Comparison of ENCODE assay signal across 8 mouse cellular contexts in the genomic region with DNA sequence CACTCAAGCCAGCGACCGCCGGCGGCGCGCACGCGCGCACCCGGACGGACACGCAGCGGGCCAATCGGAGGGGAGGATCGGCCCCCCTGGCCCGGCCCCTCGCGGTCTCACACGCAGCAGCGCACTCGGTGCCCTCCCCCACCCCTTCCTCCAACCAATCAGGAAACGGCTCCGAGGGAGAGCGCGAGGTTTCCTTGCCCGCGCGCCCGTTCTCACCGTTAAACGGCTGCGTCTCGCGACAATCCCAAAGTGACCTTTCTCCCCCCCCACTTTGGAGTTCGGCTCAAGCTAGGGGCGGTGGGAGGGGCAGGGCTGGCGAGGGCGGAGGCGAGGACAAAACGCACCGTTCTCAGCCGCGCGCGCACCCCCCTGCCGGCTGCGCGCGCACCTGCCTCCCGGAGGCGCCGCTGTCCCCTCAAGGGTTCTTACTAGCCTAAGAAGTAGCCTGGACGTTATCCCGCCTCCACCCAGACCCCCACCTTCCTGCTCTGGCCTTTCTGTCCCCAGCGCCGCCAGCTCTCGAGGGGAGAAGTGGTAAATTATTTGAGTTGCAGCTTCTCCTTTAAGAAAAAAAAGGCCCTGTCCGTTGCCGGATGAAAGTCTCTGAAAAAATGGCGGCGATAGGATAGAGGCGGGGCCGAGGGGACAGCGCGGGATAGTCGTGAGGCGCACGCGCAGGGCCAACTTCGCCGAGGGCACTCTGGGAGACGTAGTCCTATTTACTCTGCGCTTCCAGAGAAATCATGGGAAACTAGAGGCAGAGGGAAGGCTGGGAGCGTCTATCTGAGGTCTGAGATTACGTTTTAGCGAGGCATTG. TPM values are rescaled to one million over a fixed set of nuclear protein-coding genes. Genes with fewer than 3 reads are reported as not detected.
A peak's percentile ranks its signal among the peaks of the same experiment; 100 is the strongest.
DNase-seq lines count a peak whose midpoint lies in the region; ATAC-seq and TF ChIP-seq lines count a peak whose summit lies in the region.

TSS of gene Zfp91 (minus strand) at position 616 of the 817 bp plus-strand sequence.
TSS of gene Lpxn (plus strand) at position 683 of the 817 bp plus-strand sequence.

- H3ac ChIP-seq in C2C12 (ENCODE audit: control insufficient read depth, insufficient read length, low read depth) (peak within 1 kb of the TSS; percentile 96), myocyte (ENCODE audit: control insufficient read depth, insufficient read length) (peak within 1 kb of the TSS; percentile 84)

- WGBS in heart, embryonic 11.5 days (ENCODE audit: insufficient replicate concordance) = under 1% methylated on average over 64 of the region's 76 CpGs
- WGBS in kidney, embryonic 16.5 days = under 1% methylated on average over 46 of the region's 76 CpGs
- WGBS in liver, adult 2 months = under 1% methylated on average over 58 of the region's 76 CpGs

- H3K9ac ChIP-seq in heart, embryonic 11.5 days (ENCODE audit: low read depth, low read length) = peak within 1 kb of the TSS; percentile 99
- peak within 1 kb of the TSS; percentile 99 for H3K9ac ChIP-seq in kidney, embryonic 16.5 days (replicated peaks; ENCODE audit: low read length)
- peak within 1 kb of the TSS; percentile 99 for H3K9ac ChIP-seq in liver, adult 2 months (ENCODE audit: low read depth, low read length)

- H3K27me3 ChIP-seq in C2C12 (ENCODE audit: control insufficient read depth, insufficient read depth, insufficient read length) (no peaks in the 10 kb centered on the region), myocyte (ENCODE audit: control insufficient read depth, insufficient read depth, insufficient read length) (no peaks in the 10 kb centered on the region)
- H3K27me3 ChIP-seq in erythroblast, embryonic 14.5 days (ENCODE audit: control insufficient read depth) = no peaks in the 10 kb centered on the region
- H3K27me3 ChIP-seq in heart, embryonic 11.5 days (ENCODE audit: control insufficient read depth, insufficient read depth, low read length) = no peaks in the 10 kb centered on the region
- no peaks in the 10 kb centered on the region for H3K27me3 ChIP-seq in kidney, embryonic 16.5 days (ENCODE audit: insufficient read depth, low read length)
- H3K27me3 ChIP-seq in liver, adult 2 months (ENCODE audit: control insufficient read depth, insufficient read depth, low read length) = no peaks in the 10 kb centered on the region
- H3K27me3 ChIP-seq in splenic B cell, adult 2 months (ENCODE audit: control insufficient read depth, insufficient read depth, low read length, poor library complexity, severe bottlenecking) = no peaks in the 10 kb centered on the region

- peak within 1 kb of the TSS; percentile 100 for H3K27ac ChIP-seq in heart, embryonic 11.5 days (ENCODE audit: low read depth, low read length)
- peak within 1 kb of the TSS; percentile 99 for H3K27ac ChIP-seq in kidney, embryonic 16.5 days (ENCODE audit: low read length)
- H3K27ac ChIP-seq in liver, adult 2 months (replicated peaks; ENCODE audit: insufficient read depth, low read depth, low read length) = peak within 1 kb of the TSS; percentile 100

- ATAC-seq in heart, embryonic 11.5 days (replicated peaks; ENCODE audit: insufficient number of reproducible peaks, low FRiP score, low TSS enrichment) = peak; percentile 94
- peak; percentile 98 for ATAC-seq in kidney, embryonic 16.5 days (ENCODE audit: low FRiP score, low TSS enrichment)

- H3K79me2 ChIP-seq in C2C12 (ENCODE audit: control insufficient read depth, insufficient read depth) (peaks cover 44% of the 10 kb centered on the region), myocyte (ENCODE audit: control insufficient read depth, insufficient read depth) (peaks cover 38% of the 10 kb centered on the region)
- no peaks in the 10 kb centered on the region; the same call in 1 of the 2 replicates for H3K79me2 ChIP-seq in liver, adult 2 months (ENCODE audit: control insufficient read depth, insufficient read depth, low read length)

- peak; percentile 51 for TF ChIP-seq POLR2A in brain, embryonic 14.5 days (IDR thresholded peaks at IDR 0.05; ENCODE audit: borderline replicate concordance, extremely low read depth, insufficient read depth, insufficient read length, poor library complexity, severe bottlenecking)
- TF ChIP-seq POLR2A in liver, adult 2 months (IDR thresholded peaks at IDR 0.05; ENCODE audit: extremely low read depth, insufficient read depth, low read length) = no peak
- no peak for TF ChIP-seq POLR2A in myocyte (IDR thresholded peaks at IDR 0.05; ENCODE audit: insufficient read length, low read depth)

- H3K36me3 ChIP-seq in C2C12 (ENCODE audit: control insufficient read depth, insufficient read depth) = peaks cover 28% of the 10 kb centered on the region
- H3K36me3 ChIP-seq in erythroblast, embryonic 14.5 days (ENCODE audit: control insufficient read depth) = peaks cover 18% of the 10 kb centered on the region
- H3K36me3 ChIP-seq in heart, embryonic 11.5 days (ENCODE audit: control insufficient read depth, insufficient read depth, low read length) = no peaks in the 10 kb centered on the region
- H3K36me3 ChIP-seq in kidney, embryonic 16.5 days (ENCODE audit: insufficient read depth, low read length) = no peaks in the 10 kb centered on the region
- no peaks in the 10 kb centered on the region for H3K36me3 ChIP-seq in liver, adult 2 months (ENCODE audit: control insufficient read depth, insufficient read depth, low read length)
- no peaks in the 10 kb centered on the region for H3K36me3 ChIP-seq in myocyte (ENCODE audit: control insufficient read depth, insufficient read depth)
- H3K36me3 ChIP-seq in splenic B cell, adult 2 months (ENCODE audit: control insufficient read depth, insufficient read depth, low read length, poor library complexity, severe bottlenecking) = no peaks in the 10 kb centered on the region

- DNase-seq in brain, embryonic 14.5 days (ENCODE audit: low read depth) = peak; percentile 100
- peak; percentile 98 for DNase-seq in liver, adult 2 months (ENCODE audit: extremely low read depth, low read depth, low spot score)
- peak; percentile 98 for DNase-seq in splenic B cell, adult 2 months (ENCODE audit: low read depth, low spot score)

- H3K4me3 ChIP-seq in C2C12 (ENCODE audit: insufficient read depth, poor library complexity, severe bottlenecking) (peak within 1 kb of the TSS; percentile 89), myocyte (peak within 1 kb of the TSS; percentile 63)
- H3K4me3 ChIP-seq in erythroblast, embryonic 14.5 days (replicated peaks) = peak within 1 kb of the TSS; percentile 96
- peak within 1 kb of the TSS; percentile 94 for H3K4me3 ChIP-seq in heart, embryonic 11.5 days (ENCODE audit: low read depth, low read length)
- peak within 1 kb of the TSS; percentile 96 for H3K4me3 ChIP-seq in kidney, embryonic 16.5 days (ENCODE audit: low read length)
- peak within 1 kb of the TSS; percentile 100 for H3K4me3 ChIP-seq in liver, adult 2 months (ENCODE audit: insufficient read depth, low read depth, low read length)

- peak within 1 kb of the TSS; percentile 85 for H3K4me2 ChIP-seq in heart, embryonic 11.5 days
- peak within 1 kb of the TSS; percentile 85 for H3K4me2 ChIP-seq in kidney, embryonic 16.5 days (replicated peaks; ENCODE audit: low read depth, low read length)
- H3K4me2 ChIP-seq in myocyte (ENCODE audit: low read depth) = peak within 1 kb of the TSS; percentile 98

- no peak for TF ChIP-seq CTCF in C2C12 (IDR thresholded peaks at IDR 0.05; ENCODE audit: control insufficient read depth, insufficient read depth, insufficient read length)
- TF ChIP-seq CTCF in brain, embryonic 14.5 days (IDR thresholded peaks at IDR 0.05; ENCODE audit: borderline replicate concordance, extremely low read depth, insufficient read depth, insufficient read length) = no peak
- TF ChIP-seq CTCF in liver, adult 2 months (IDR thresholded peaks at IDR 0.05; ENCODE audit: low read depth, low read length) = peak; percentile 3; the same call in 1 of the 2 replicates

- H3K4me1 ChIP-seq in erythroblast, embryonic 14.5 days (ENCODE audit: control insufficient read depth) = peaks cover 35% of the 10 kb centered on the region
- peaks cover 6% of the 10 kb centered on the region; the same call in 1 of the 2 replicates for H3K4me1 ChIP-seq in heart, embryonic 11.5 days (ENCODE audit: control insufficient read depth, insufficient read depth, low read length)
- H3K4me1 ChIP-seq in kidney, embryonic 16.5 days (ENCODE audit: insufficient read depth, low read length) = peaks cover 11% of the 10 kb centered on the region
- H3K4me1 ChIP-seq in liver, adult 2 months (ENCODE audit: control insufficient read depth, insufficient read depth, low read length) = peaks cover 9% of the 10 kb centered on the region

- H3K79me3 ChIP-seq in C2C12 (ENCODE audit: low read depth) = peaks cover 38% of the 10 kb centered on the region

- H3K9me3 ChIP-seq in erythroblast, embryonic 14.5 days (ENCODE audit: control insufficient read depth, low read length) = no peaks in the 10 kb centered on the region
- no peaks in the 10 kb centered on the region for H3K9me3 ChIP-seq in heart, embryonic 11.5 days (replicated peaks; ENCODE audit: control insufficient read depth, low read length)
- H3K9me3 ChIP-seq in kidney, embryonic 16.5 days (ENCODE audit: low read length) = no peaks in the 10 kb centered on the region

TF ChIP-seq in C2C12, 6 proteins besides CTCF, POLR2A, EP300 and RAD21:
- TF ChIP-seq CEBPB (IDR thresholded peaks at IDR 0.05; ENCODE audit: low read depth) = no peak
- TF ChIP-seq MAX (IDR thresholded peaks at IDR 0.05) = peak; percentile 65

TF ChIP-seq in myocyte, 11 proteins besides CTCF, POLR2A, EP300 and RAD21 (continues in another document):
- TF ChIP-seq POLR2AphosphoS2 (IDR thresholded peaks at IDR 0.05; ENCODE audit: insufficient read length, low read depth) = peak; percentile 3
- peak; percentile 66 for TF ChIP-seq E2F4 (IDR thresholded peaks at IDR 0.05; ENCODE audit: insufficient read depth)
- TF ChIP-seq TCF3 (IDR thresholded peaks at IDR 0.05; ENCODE audit: insufficient read length, low read depth) = no peak

RNA-seq across cellular contexts. Expression of gene Zfp91, which starts in this region (rescaled TPM):
- 25.0 TPM for polyA plus RNA-seq in C2C12 (2012; fragmentation: generic; extraction: Trizol)
- polyA plus RNA-seq in brain, embryonic 14.5 days (2012; rRNA removed) = 37.5 and 41.0 TPM in 2 replicates
- polyA plus RNA-seq in erythroblast, embryonic 14.5 days (2012) = 4.8 TPM in 2 replicates
- 7.2 and 9.3 TPM in 2 replicates for polyA plus RNA-seq in heart, embryonic 11.5 days (2014; fragmentation: Nextera tagmentation; extraction: Ambion mirVana)
- polyA plus RNA-seq in kidney, embryonic 16.5 days (2015; fragmentation: Nextera tagmentation; extraction: Ambion mirVana) = 11.4 and 11.6 TPM in 2 replicates
- 35.2 and 38.7 TPM in 2 replicates for total RNA-seq in liver, adult 2 months (2014; rRNA removed)
- polyA plus RNA-seq in liver, adult 2 months (2012; rRNA removed) = 11.8 and 12.3 TPM in 2 replicates
- polyA plus RNA-seq in myocyte (2012; fragmentation: generic; extraction: Trizol) = 28.9 TPM

RNA-seq across cellular contexts. Expression of gene Lpxn, which starts in this region (rescaled TPM):
- polyA plus RNA-seq in C2C12 (2012; fragmentation: generic; extraction: Trizol) (0.11 TPM), myocyte (2012; fragmentation: generic; extraction: Trizol) (0.18 TPM)
- polyA plus RNA-seq in brain, embryonic 14.5 days (2012; rRNA removed) = 1.4 and 1.6 TPM in 2 replicates
- polyA plus RNA-seq in erythroblast, embryonic 14.5 days (2012) = 0.02 TPM in 1 of 2 replicates, not detected in the other
- 0.56 and 0.76 TPM in 2 replicates for polyA plus RNA-seq in heart, embryonic 11.5 days (2014; fragmentation: Nextera tagmentation; extraction: Ambion mirVana)
- polyA plus RNA-seq in kidney, embryonic 16.5 days (2015; fragmentation: Nextera tagmentation; extraction: Ambion mirVana) = 1.1 and 1.4 TPM in 2 replicates
- 2.6 and 4.4 TPM in 2 replicates for total RNA-seq in liver, adult 2 months (2014; rRNA removed)
- polyA plus RNA-seq in liver, adult 2 months (2012; rRNA removed) = 0.92 and 1.2 TPM in 2 replicates

Comparison
In these comparisons a context has a peak if more than half of its experiments do, and no peak if none do; other contexts are left out.
1. Peak in every context shown above with its lines: DNase-seq, ATAC-seq, H3K4me3 ChIP-seq and H3K27ac ChIP-seq.